8 mouse cellular contexts compared by ENCODE assay signal in genomic region chrX:12467528-12468179, GRCm38 (mm10).
A peak's percentile ranks its signal among the peaks of the same experiment; 100 is the strongest.
DNase-seq lines count a peak whose midpoint lies in the region; ATAC-seq lines count a peak whose summit lies in the region.

No protein-coding gene starts in this region.

- 0 out of 2 replicates have a peak overlapping the region, but pooled peaks have one; percentile 7 for H3K4me2 ChIP-seq in limb, embryonic 11.5 days (ENCODE audit: low read depth, severe bottlenecking)

- peak overlapping the region; percentile 62 for H3K27ac ChIP-seq in limb, embryonic 11.5 days (replicated peaks; ENCODE audit: low read depth, low read length)

- no peaks in the 10 kb centered on the region for H3K27me3 ChIP-seq in limb, embryonic 11.5 days (ENCODE audit: control insufficient read depth, insufficient read depth, low read length)

- peak; percentile 31 for DNase-seq in adrenal gland, postnatal 14 days
- no peak for DNase-seq in adrenal gland, adult 8-10 months
- peak; percentile 37 for DNase-seq in testis, postnatal 10 days (ENCODE audit: low spot score)
- no peak for DNase-seq in testis, postnatal 14 days (ENCODE audit: low spot score)
- peak; percentile 59 for DNase-seq in limb, embryonic 11.5 days (ENCODE audit: low spot score)
- no peak for DNase-seq in gastrocnemius, postnatal 10 days
- DNase-seq in left cerebral cortex, adult 11 months (ENCODE audit: low spot score), result no peak
- no peak for DNase-seq in left cerebral cortex, postnatal 10 days (ENCODE audit: extremely low spot score in 1 of 2, low spot score in 2 of 2)

- H3K9me3 ChIP-seq in limb, embryonic 11.5 days (ENCODE audit: control insufficient read depth, low read length), result no peaks in the 10 kb centered on the region

- peak; percentile 62; the same call in 1 of the 2 replicates for ATAC-seq in limb, embryonic 11.5 days (ENCODE audit: insufficient number of reproducible peaks, low FRiP score, low TSS enrichment, low read depth)

- no peak overlapping the region for H3K9ac ChIP-seq in limb, embryonic 11.5 days (ENCODE audit: low read length)

- intact Hi-C loops in left cerebral cortex, postnatal 10 days (cut with DNase I), result no loop called here

- WGBS in limb, embryonic 11.5 days, result 32% methylated on average over 9 of the region's 10 CpGs

- no peak overlapping the region for H3K4me3 ChIP-seq in limb, embryonic 11.5 days (ENCODE audit: low read depth, low read length)

- H3K36me3 ChIP-seq in limb, embryonic 11.5 days (ENCODE audit: control insufficient read depth, insufficient read depth, low read length), result no peaks in the 10 kb centered on the region

- H3K4me1 ChIP-seq in limb, embryonic 11.5 days (ENCODE audit: control insufficient read depth, insufficient read depth, low read length), result peaks cover 15% of the 10 kb centered on the region; the same call in 1 of the 2 replicates

Comparison
In these comparisons a context has a peak if more than half of its experiments do, and no peak if none do; other contexts are left out.
1. DNase-seq: peak in adrenal gland, postnatal 14 days (single experiment), testis, postnatal 10 days (single experiment) and limb, embryonic 11.5 days (single experiment); none in adrenal gland, adult 8-10 months (single experiment), testis, postnatal 14 days (single experiment), gastrocnemius, postnatal 10 days (single experiment), left cerebral cortex, adult 11 months (single experiment) and left cerebral cortex, postnatal 10 days (0 of 2).